Mouse (Mus musculus): ENCODE measurements around the gene Tusc2. TPM values are rescaled to one million over a fixed set of nuclear protein-coding genes. Genes with fewer than 3 reads are reported as not detected.

Gene Tusc2
- total and polyA plus RNA-seq, 3 experiments: 36.2 to 48.9 TPM; not detected in 1

- Histone ChIP-seq H3K27ac (ENCODE audit: control insufficient read depth, low read depth, low read length) (peak overlapping the region; percentile 11; the same call in 1 of the 2 replicates), H3K4me1 (ENCODE audit: control insufficient read depth in 1 of 2, insufficient read depth in 2 of 2, low read length in 2 of 2) (peaks cover 10 to 33% of the 10 kb centered on the region in 2 experiments), H3K4me3 (ENCODE audit: control insufficient read depth in 1 of 2, insufficient read depth in 1 of 2, low read depth in 2 of 2, low read length in 2 of 2) (peak overlapping the region; percentile 47 to 55)
Measured at GRCm38 (mm10) chr9:107551890-107552355, 11.1 kb upstream of the Tusc2 start.

GRCm38 (mm10) chr9:107552690-107553393, 10.2 kb upstream of the Tusc2 start:
- DNase-seq (ENCODE audit: low read depth, low spot score): peak; percentile 54
- Histone ChIP-seq H3K4me1 (ENCODE audit: control insufficient read depth in 1 of 2, insufficient read depth in 2 of 2, low read length in 2 of 2) (peaks cover 10 to 33% of the 10 kb centered on the region in 2 experiments), H3K36me3 (ENCODE audit: control insufficient read depth in 1 of 2, insufficient read depth in 2 of 2, low read length in 2 of 2) (peaks cover 3 to 29% of the 10 kb centered on the region in 2 experiments; a peak in 3 of 4 replicates), H3K4me3 (ENCODE audit: control insufficient read depth in 1 of 2, insufficient read depth in 1 of 2, low read depth in 2 of 2, low read length in 2 of 2) (peak overlapping the region; percentile 65 to 82), H3K9ac (ENCODE audit: control insufficient read depth, low read depth, low read length, poor library complexity, severe bottlenecking) (peak overlapping the region; percentile 85), H3K27me3 (ENCODE audit: control insufficient read depth in 1 of 2, insufficient read depth in 2 of 2, low read length in 2 of 2) (no peaks in the 10 kb centered on the region), H3K27ac (ENCODE audit: control insufficient read depth, low read depth, low read length) (peak overlapping the region; percentile 11; the same call in 1 of the 2 replicates), H3K9me3 (replicated peaks; ENCODE audit: insufficient read depth, low read length) (no peaks in the 10 kb centered on the region), H3K79me2 (ENCODE audit: control insufficient read depth, insufficient read depth, low read length, poor library complexity) (peaks cover 35% of the 10 kb centered on the region)
- TF ChIP-seq MYC (IDR thresholded peaks at IDR 0.05; ENCODE audit: low read depth, low read length) (no peak), ZKSCAN1 (IDR thresholded peaks at IDR 0.05; ENCODE audit: low read depth, low read length) (no peak), RCOR1 (IDR thresholded peaks at IDR 0.05; ENCODE audit: low read depth, low read length) (peak; percentile 98), ZC3H11A (IDR thresholded peaks at IDR 0.05; ENCODE audit: low read depth, low read length) (no peak), BHLHE40 (IDR thresholded peaks at IDR 0.05; ENCODE audit: borderline replicate concordance, low read depth, low read length) (no peak; the same call in 1 of the 2 replicates), TBP (IDR thresholded peaks at IDR 0.05; ENCODE audit: low read depth, low read length) (0 out of 2 replicates have a peak, but pooled peaks have one; percentile 10), GABPA (IDR thresholded peaks at IDR 0.05; ENCODE audit: low read depth, low read length) (no peak), MEF2A (IDR thresholded peaks at IDR 0.05; ENCODE audit: extremely low read depth, insufficient replicate concordance, low read depth, low read length, poor library complexity, severe bottlenecking) (no peak), NELFE (IDR thresholded peaks at IDR 0.05; ENCODE audit: low read depth, low read length) (no peak), MYB (IDR thresholded peaks at IDR 0.05; ENCODE audit: low read depth, low read length) (no peak), ZMIZ1 (IDR thresholded peaks at IDR 0.05; ENCODE audit: low read depth, low read length) (no peak), ETS1 (IDR thresholded peaks at IDR 0.05; ENCODE audit: low read depth, low read length) (0 out of 2 replicates have a peak, but pooled peaks have one; percentile 25), GATA1 (IDR thresholded peaks at IDR 0.05; ENCODE audit: low read depth, low read length) (peak; percentile 54), E2F4 (IDR thresholded peaks at IDR 0.05; ENCODE audit: borderline replicate concordance, low read depth, low read length) (no peak), ELF1 (IDR thresholded peaks at IDR 0.05; ENCODE audit: low read depth, low read length) (no peak), CHD1 (IDR thresholded peaks at IDR 0.05; ENCODE audit: low read depth, low read length) (no peak), SMC3 (IDR thresholded peaks at IDR 0.05; ENCODE audit: low read depth, low read length) (no peak), TAL1 (IDR thresholded peaks at IDR 0.05; ENCODE audit: low read length) (no peak), HCFC1 (IDR thresholded peaks at IDR 0.05; ENCODE audit: low read depth, low read length) (no peak), RAD21 (IDR thresholded peaks at IDR 0.05; ENCODE audit: low read depth, low read length) (no peak), POLR2AphosphoS2 (IDR thresholded peaks at IDR 0.05; ENCODE audit: low read length) (no peak), NRF1 (IDR thresholded peaks at IDR 0.05; ENCODE audit: insufficient read depth, low read depth, low read length, poor library complexity, severe bottlenecking) (no peak), EP300 (IDR thresholded peaks at IDR 0.05; ENCODE audit: low read depth in 1 of 2, low read length in 2 of 2) (peak in 1 of 2 experiments; percentile 49; a peak in 2 of 4 replicates), JUND (IDR thresholded peaks at IDR 0.05; ENCODE audit: low read depth, low read length) (no peak), USF1 (IDR thresholded peaks at IDR 0.05; ENCODE audit: low read depth, low read length) (no peak), TCF12 (IDR thresholded peaks at IDR 0.05; ENCODE audit: low read depth, low read length) (no peak)

More at GRCm38 (mm10) chr9:107551890-107552355, 11.1 kb upstream of the Tusc2 start:
- no peaks in the 10 kb centered on the region for H3K27me3 ChIP-seq (ENCODE audit: control insufficient read depth in 1 of 2, insufficient read depth in 2 of 2, low read length in 2 of 2)
- peaks cover 30% of the 10 kb centered on the region for H3K79me2 ChIP-seq (ENCODE audit: control insufficient read depth, insufficient read depth, low read length, poor library complexity)
- H3K36me3 ChIP-seq (ENCODE audit: control insufficient read depth in 1 of 2, insufficient read depth in 2 of 2, low read length in 2 of 2): peaks cover 2 to 27% of the 10 kb centered on the region in 2 experiments; a peak in 3 of 4 replicates
- DNase-seq (ENCODE audit: low read depth, low spot score): peak; percentile 74
- no peaks in the 10 kb centered on the region for H3K9me3 ChIP-seq (replicated peaks; ENCODE audit: insufficient read depth, low read length)
- TF ChIP-seq POLR2A (IDR thresholded peaks at IDR 0.05; ENCODE audit: control insufficient read depth in 1 of 2, insufficient read depth in 1 of 2, low read depth in 1 of 2, low read length in 2 of 2, poor library complexity in 1 of 2): peak in 1 of 2 experiments; percentile 28; a peak in 1 of 4 replicates
- TF ChIP-seq ZMIZ1 (IDR thresholded peaks at IDR 0.05; ENCODE audit: low read depth, low read length): no peak
- TF ChIP-seq EP300 (IDR thresholded peaks at IDR 0.05; ENCODE audit: low read depth in 1 of 2, low read length in 2 of 2): peak in 1 of 2 experiments; percentile 27; a peak in 1 of 4 replicates
- peak; percentile 65 for TF ChIP-seq MXI1 (IDR thresholded peaks at IDR 0.05; ENCODE audit: low read depth, low read length)
- TF ChIP-seq NELFE (IDR thresholded peaks at IDR 0.05; ENCODE audit: low read depth, low read length): peak; percentile 37
- peak; percentile 42; the same call in 1 of the 2 replicates for TF ChIP-seq SIN3A (IDR thresholded peaks at IDR 0.05; ENCODE audit: low read length)
- H3K9ac ChIP-seq (ENCODE audit: control insufficient read depth, low read depth, low read length, poor library complexity, severe bottlenecking): peak overlapping the region; percentile 67

Data from MEL (cell line).